Mouse (Mus musculus) gastrocnemius, postnatal 10 days (tissue): ENCODE results near the gene Mxra8. TPM values are rescaled to one million over a fixed set of nuclear protein-coding genes. Genes with fewer than 3 reads are reported as not detected.

Source experiments
- DNase-seq: peaks from one replicate; pipeline ENCODE4 v3.0.0; 2021; ENCODE audit warnings: mixed read lengths
- microRNA-seq, 2 experiments: library from miRNA; unstranded; fragments of <30 nt; microRNA quantifications; one replicate each; pipeline ENCODE4 v1.2.0; 2021
- total RNA-seq, 2 experiments: library from RNA; stranded (reverse); gene quantifications; 2 replicates each; pipeline ENCODE4 v1.2.3; 2021

Mxra8 gene
- total RNA-seq, 2 experiments from 2014 or later, result 112 to 136 TPM

DNA sequence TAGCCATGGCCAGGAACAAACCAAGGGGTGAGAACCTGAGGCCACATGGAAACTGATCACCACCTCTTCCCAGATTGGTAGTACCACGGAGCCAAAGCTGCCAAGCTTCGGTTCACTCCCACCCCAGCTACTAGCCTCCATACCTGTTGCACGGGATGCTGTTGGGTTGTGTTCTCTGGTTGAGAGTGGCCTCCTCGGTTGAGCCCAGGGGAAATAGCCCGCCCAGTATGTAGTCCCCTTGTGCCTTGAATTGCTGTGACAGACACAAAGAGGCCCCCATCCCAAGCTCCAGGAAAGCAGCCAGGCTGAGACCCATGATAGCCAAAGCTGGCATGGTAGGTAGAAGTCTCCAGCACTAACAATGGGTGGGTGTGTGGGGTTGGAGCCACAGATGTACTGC lies 23.5 kb downstream of the Mxra8 start, which contains the start of gene Tas1r3:
Gene Tas1r3, minus strand, starts transcription at position 362 of the 400 bp plus-strand sequence.
- DNase-seq, result no peak

DNA sequence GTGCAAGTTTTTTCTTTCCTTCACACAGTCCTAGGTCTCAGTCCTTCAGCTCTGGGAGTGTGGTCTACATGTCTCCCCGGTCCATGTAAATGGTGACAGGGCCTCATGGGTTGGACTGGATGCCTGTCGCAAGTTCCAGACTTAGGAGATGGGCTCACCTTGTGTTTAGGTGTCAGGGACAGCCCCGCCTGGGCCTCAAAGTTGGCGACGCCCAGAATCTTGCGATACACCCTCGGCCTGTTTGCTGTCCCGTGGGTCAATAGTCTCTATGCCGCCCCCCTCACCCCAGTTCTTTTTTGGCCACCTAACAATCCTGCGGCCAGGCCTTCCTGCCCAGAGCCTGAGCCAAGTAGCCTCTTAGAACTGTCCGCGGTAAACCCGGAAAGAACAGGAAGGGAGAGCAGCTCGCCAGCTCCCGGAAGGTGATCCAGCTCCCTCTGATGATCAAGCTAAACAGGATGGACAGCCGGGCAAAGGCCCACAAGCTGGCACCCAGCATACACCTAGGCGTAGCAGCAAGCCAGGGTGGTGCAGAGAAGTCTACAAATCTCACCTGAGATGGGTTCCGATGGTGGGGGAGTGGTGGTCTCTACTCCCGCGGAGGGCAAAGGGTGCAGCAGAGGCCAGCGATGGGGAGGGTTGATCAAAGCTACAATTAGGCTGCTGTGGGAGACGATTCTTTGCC lies 29.3 kb downstream of the Mxra8 start:
- no peak for DNase-seq

DNA sequence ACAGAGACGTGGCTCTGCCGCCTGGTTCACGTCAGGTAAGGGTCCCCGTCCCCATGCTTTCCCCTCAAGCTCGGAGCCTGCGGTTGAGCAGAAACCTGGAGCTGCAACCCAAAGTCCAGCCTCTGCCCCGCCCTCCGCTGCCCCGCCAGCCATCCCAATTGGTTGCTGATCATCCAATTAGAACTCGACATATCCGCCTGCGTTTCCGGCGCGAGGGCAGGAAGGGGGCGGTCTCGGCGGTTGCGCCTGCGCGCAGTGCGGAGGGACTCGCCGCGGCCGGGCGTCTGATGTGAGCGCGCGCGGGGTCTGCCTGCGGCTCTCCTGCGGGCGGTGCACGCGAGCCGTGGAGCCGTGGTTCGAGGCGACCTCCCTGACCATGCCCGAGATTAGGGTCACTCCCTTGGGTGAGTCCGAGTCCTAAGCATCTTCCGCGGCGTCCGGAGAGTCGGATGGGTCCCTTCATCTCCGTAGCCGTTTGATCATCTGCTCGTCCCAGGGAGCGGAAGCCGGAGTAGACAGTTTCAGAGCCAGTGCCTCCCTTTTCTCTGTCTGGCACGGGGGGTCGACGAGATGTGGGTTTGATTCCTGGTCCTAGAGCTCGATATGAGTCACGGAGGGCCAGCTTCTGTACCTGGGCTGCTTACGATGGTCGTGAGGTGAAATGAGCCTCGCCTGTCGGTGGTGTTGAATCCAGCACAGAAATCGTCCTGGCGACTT lies 30.0 kb downstream of the Mxra8 start, which contains the start of the genes Cptp and Ints11:
Gene Cptp, minus strand, starts transcription at position 124 of the 717 bp plus-strand sequence.
Gene Ints11, plus strand, starts transcription at position 230 of the 717 bp plus-strand sequence.
- DNase-seq, result peak; percentile 97

DNA sequence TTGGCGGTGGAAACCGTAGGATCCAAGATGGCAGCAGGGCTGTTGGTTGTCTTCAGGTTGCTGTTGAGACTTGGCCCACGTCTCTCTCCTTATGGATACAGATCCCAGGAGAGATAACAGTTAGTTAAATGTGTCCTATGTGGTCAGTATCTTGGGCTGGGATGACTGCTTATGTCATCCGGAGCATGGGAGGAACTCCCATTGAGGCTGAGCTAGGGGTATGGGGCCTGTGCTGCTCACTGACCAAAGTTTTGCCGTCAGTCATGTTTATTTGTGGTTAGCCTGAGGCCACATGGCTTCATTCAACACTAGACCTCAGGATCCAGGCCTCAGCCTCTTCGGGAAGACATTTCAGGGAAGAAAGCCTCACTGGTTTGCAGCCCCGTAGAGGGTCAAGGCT lies 31.9 kb downstream of the Mxra8 start:
- DNase-seq, result no peak

DNA sequence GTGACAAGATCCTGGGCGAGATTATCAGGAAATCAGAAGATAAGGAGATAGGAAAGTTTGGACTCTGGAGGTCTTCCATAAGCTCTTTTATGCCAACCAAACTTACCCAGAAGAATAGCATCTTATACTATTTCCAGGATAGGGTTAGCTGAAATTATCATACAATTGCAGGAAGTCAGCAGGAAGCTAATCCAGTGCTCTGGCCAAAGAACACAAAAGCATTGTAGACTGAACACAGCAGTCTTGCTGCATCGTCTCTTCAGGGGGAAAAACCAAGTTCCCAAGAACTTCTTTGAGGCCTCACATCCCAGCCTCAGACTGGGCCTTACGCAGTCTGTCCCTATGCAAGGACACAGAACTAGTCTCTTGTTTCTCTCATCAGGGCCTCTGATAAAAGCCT lies 44.1 kb downstream of the Mxra8 start:
- no peak for DNase-seq

DNA sequence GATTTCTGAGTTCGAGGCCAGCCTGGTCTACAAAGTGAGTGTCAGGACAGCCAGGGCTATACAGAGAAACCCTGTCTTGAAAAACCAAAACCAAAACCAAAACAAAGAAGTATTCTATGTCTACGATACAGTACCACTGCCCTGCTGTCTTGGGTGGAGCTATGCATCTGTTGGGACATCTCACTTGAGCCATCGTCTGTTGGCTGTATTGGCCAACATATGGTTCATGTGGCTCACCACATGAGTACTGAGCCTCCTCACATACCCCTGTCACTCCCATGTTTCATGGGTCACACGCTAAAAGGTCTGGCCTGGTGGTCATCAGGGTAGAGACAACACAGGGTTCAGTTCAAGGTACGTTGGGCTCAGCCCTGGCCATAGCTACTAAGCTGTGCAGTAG lies 46.9 kb downstream of the Mxra8 start:
- DNase-seq, result no peak

DNA sequence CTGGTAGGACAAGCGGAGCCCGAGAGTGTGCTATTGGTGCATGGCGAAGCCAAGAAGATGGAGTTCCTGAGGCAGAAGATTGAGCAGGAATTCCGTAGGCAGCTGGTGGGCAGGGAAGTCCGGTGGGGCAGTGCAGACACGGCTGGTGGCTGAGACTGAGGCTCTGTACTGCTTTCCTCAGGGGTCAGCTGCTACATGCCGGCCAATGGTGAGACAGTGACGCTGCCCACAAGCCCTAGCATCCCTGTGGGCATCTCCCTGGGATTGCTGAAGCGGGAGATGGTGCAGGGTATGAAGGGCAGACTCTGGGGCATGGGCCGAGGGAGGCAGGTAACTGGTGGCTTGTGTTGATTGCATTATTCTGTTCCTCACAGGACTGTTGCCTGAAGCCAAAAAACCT lies 48.2 kb downstream of the Mxra8 start:
- DNase-seq, result no peak

DNA sequence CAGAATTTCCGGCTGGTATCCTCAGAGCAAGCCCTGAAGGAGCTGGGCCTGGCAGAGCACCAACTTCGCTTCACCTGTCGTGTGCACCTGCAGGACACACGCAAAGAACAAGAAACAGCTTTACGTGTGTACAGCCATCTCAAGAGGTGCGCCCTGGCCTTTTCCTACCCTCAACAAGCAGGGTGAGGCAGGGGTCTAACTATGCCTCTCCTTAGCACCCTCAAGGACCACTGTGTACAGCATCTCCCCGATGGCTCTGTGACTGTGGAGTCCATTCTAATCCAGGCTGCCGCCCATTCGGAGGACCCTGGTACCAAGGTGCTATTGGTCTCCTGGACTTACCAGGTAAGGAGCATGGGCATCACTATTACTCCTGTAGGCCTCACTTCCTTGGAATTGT lies 48.7 kb downstream of the Mxra8 start:
- DNase-seq, result no peak

DNA sequence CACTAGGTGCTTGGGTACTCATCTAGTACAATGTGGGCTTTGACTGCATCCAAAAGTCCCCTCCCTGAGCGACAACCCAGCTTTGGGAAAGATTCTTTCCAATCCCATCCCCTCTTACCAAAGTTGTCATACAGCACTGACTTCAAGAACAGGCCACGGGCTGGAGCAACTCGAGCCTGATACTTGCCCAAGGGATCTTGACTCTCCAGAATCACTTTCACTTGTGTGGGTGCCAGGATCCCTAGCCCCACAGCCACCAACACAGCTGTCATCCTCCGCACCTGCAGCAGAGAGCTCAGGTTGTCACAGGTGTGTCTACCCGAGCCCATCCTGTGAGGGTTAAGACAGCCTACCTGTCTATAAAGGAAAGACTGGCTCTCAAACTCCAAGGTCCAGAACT lies 49.8 kb downstream of the Mxra8 start:
- no peak for DNase-seq

DNA sequence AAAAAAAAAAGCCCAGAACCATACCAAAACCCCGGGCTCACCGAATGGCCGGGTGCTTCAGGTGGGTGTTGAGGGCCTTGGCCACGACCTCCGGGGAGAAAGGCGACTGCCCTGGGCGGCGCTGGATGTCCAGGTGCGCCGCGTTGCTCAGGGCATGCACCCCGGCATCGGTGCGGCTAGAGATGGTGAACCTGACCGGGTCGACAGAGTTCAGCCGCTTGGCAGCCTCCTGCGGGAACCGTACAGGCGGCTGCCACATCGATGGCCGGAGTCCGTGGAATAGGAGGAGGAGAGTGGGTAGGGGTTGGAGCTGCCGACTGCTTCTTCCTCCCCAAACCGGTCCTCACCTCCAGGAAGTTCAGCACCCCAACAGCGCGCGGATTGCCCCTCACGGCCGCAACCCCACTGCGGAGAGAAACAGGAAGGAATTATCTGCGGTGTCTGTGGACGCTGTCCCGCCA lies 51.6 kb downstream of the Mxra8 start:
- DNase-seq, result peak; percentile 31

DNA sequence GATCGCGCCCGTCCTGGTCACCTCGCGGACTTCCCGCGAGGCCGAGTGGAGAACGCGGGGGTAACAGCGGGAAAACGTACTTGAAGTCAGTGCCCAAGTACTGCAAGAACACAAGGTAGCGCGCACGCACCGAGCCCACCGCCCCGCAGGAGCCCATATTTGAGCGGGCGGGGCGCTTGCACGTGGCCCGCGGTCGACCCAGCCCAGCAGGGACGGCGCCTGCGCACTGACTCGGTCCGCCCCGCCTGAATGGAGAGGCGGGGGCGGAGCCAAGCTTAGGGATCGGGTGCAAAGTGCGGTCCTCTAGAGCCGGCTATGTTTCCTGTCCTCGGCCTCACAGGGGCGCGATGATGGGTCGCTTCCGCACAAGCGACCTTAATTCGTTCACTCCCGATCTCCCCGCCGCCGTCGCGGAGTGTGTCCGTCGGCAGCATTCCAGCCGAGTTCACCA lies 52.1 kb downstream of the Mxra8 start, which contains the start of the genes Pusl1 and Acap3:
Gene Pusl1, minus strand, starts transcription at position 231 of the 451 bp plus-strand sequence.
Gene Acap3, plus strand, starts transcription at position 272 of the 451 bp plus-strand sequence.
- peak; percentile 99 for DNase-seq

DNA sequence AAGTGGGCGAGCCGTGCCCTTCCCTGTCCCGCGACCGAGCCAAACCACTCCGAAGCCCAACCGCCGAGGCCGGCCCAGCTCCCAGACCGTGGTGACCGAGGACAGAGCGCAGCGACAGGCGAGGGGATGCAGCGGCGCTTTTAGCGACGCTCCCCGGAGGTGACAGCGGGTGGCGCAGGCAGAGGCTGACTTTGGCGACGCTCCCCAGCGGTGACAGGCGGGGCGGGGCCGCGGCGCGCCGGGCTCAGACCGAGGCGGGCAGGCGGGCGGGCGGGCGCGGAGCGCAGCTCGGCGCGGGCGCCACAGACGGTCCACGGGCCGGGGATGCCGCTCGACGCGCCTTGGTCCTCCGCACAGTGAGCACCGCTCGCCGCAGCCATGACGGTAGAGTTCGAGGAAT lies 52.5 kb downstream of the Mxra8 start:
- DNase-seq, result peak; percentile 90

DNA sequence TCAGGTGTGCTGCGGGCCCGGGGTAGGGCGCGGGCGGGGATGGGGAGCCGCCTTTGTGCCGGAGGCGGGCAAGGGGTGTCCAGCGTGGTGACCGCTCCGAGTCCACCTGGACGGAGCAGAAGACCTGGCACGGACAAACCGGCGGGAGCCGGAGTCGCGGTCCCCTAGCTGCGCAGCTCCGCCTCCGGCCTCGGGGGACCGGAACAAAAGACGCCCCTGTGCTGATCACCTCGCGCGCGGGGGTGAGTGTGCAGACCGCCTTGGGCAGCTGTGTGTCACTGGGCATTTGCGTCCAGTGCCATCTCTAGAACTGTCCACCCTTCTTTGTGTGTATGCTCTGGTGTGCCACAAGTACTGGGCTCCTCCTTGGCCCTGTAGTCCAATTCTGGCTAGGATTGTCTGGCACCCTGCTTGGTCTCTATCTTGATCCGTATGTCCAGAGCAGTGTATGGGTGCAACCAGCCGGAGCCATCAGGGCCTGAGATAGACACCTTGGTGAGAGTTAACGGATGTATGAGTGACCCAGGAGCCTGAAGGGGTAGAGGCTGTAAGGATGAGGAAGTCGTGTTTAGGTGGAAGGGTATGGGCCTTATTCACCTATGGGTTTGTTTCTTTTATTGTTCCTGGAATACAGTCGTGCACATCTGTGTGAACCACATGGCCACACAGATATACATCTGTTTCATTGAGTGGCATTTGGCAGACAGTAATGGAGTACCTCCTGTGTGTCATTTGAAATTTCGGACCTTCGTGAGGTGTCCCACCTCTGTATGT lies 53.1 kb downstream of the Mxra8 start:
- DNase-seq, result no peak

DNA sequence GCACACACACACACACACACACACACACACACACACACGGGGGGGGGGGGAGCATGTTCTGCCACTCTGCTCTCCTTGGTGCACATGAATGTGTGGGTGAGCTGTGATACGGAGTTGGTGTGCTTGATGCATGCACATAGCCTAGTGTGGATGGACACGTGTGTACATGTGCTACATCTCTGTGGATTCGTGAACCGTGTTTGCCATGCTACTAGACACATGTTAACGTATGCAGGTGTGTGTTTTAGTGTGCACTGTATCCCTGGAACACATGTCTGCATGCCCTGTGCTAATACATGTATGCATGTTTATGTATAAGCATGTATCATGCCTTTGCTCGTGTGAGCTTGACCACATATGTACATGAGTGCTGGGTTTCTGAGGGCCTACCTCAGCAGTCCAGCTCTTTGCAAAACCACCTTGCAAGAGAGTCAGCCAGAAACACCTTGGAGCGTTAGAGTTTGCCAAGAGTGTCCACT lies 53.8 kb downstream of the Mxra8 start:
- DNase-seq, result no peak

Small RNA genes lying within 50 kb of the gene (microRNA-seq; reads per million reads assigned to microRNA genes)
- gene Gm27743, result 0 reads per million in 2 experiments

Other genes starting within 250 kb of the Mxra8 start
- 1 to 10 TPM; 6.5 to 8.6 TPM for gene Slc35e2, start 238.3 kb upstream of the Mxra8 start, total RNA-seq
- gene Cdk11b, start 214.8 kb upstream of the Mxra8 start, total RNA-seq, result 10 to 100 TPM; 24.4 to 33.1 TPM
- gene Gm10563, start 194.3 kb upstream of the Mxra8 start, total RNA-seq, result not detected
- 10 to 100 TPM; 18.3 to 22.2 TPM for gene Mmp23, start 186.3 kb upstream of the Mxra8 start, total RNA-seq
- gene Mib2, start 170.5 kb upstream of the Mxra8 start, total RNA-seq, result 10 to 100 TPM; 13.2 to 16.8 TPM
- 1 to 10 TPM; 5.8 to 7.9 TPM for gene Fndc10, start 145.3 kb upstream of the Mxra8 start, total RNA-seq
- 10 to 100 TPM; 50.8 to 51.4 TPM for gene Ssu72, start 134.9 kb upstream of the Mxra8 start, total RNA-seq
- 1 to 10 TPM in 1 of 2 experiments, under 1 TPM in 1; 0.49 to 1.0 TPM for gene Tmem240, start 104.9 kb upstream of the Mxra8 start, total RNA-seq
- gene Atad3a, start 78.6 kb upstream of the Mxra8 start, total RNA-seq, result 10 to 100 TPM; 30.4 to 39.3 TPM
- gene Vwa1, start 65.0 kb upstream of the Mxra8 start, total RNA-seq, result 10 to 100 TPM; 16.8 to 21.5 TPM
- gene Tmem88b, start 53.8 kb upstream of the Mxra8 start, total RNA-seq, result 1 to 10 TPM; 2.4 to 4.0 TPM
- gene Ankrd65, start 49.2 kb upstream of the Mxra8 start, total RNA-seq, result not detected
- gene Mrpl20, start 36.8 kb upstream of the Mxra8 start, total RNA-seq, result 10 to 100 TPM; 56.6 to 58.0 TPM
- gene Ccnl2, start 27.2 kb upstream of the Mxra8 start, total RNA-seq, result 10 to 100 TPM; 31.0 to 47.8 TPM
- gene Aurkaip1, start 8.4 kb upstream of the Mxra8 start, total RNA-seq, result 10 to 100 TPM; 85.0 to 93.2 TPM
- gene Dvl1, start 7.7 kb downstream of the Mxra8 start, total RNA-seq, result 10 to 100 TPM; 96.4 to 99.6 TPM
- under 1 TPM; 0.11 to 0.26 TPM for gene Tas1r3, start 23.7 kb downstream of the Mxra8 start, total RNA-seq
- gene Cptp, start 29.8 kb downstream of the Mxra8 start, total RNA-seq, result 10 to 100 TPM; 13.6 to 20.5 TPM
- gene Ints11, start 29.9 kb downstream of the Mxra8 start, total RNA-seq, result 10 to 100 TPM; 18.9 to 21.7 TPM
- gene Pusl1, start 52.1 kb downstream of the Mxra8 start, total RNA-seq, result 10 to 100 TPM; 16.9 to 23.6 TPM
- 10 to 100 TPM; 13.8 to 23.1 TPM for gene Acap3, start 52.1 kb downstream of the Mxra8 start, total RNA-seq
- gene Ube2j2, start 104.2 kb downstream of the Mxra8 start, total RNA-seq, result 10 to 100 TPM; 62.1 to 67.2 TPM
- 10 to 100 TPM; 20.8 to 23.1 TPM for gene C1qtnf12, start 122.6 kb downstream of the Mxra8 start, total RNA-seq
- 1 to 10 TPM; 3.1 to 3.8 TPM for gene B3galt6, start 153.0 kb downstream of the Mxra8 start, total RNA-seq
- 10 to 100 TPM; 87.9 to 96.0 TPM for gene Sdf4, start 153.2 kb downstream of the Mxra8 start, total RNA-seq
- under 1 TPM; 0.31 to 0.93 TPM for gene Tnfrsf4, start 174.2 kb downstream of the Mxra8 start, total RNA-seq
- under 1 TPM in 1 of 2 experiments, not detected in 1; 0.36 TPM for gene Tnfrsf18, start 186.5 kb downstream of the Mxra8 start, total RNA-seq
- not detected for gene Ttll10, start 219.7 kb downstream of the Mxra8 start, total RNA-seq